Mouse (Mus musculus) left cerebral cortex, postnatal 14 days (tissue): ENCODE measurements around the gene Esrrg. TPM values are rescaled to one million over a fixed set of nuclear protein-coding genes. Genes with fewer than 3 reads are reported as not detected.

Experiments used
- DNase-seq, 2 experiments: peaks; one replicate each; pipeline ENCODE4 v3.0.0; 2021 to 2022; ENCODE audit warnings: low spot score in 2 of 2, mixed read lengths in 1 of 2
- intact Hi-C: fragments of 180-260 bp; cut with DNase I; formaldehyde crosslinking; loops from one replicate; pipeline ENCODE4 v1.15.1; 2025
- total RNA-seq, 2 experiments: library from RNA; stranded (reverse); gene quantifications; 2 replicates each; pipeline ENCODE4 v1.2.3; 2021

Gene Esrrg
- total RNA-seq, 2 experiments from 2014 or later: 21.6 to 25.1 TPM

- intact Hi-C loops: no loop called here
- no peak for DNase-seq
These were observed 264.2 kb downstream of the Esrrg start for GRCm38 (mm10) chr1:187872744-187873143.

GRCm38 (mm10) chr1:187873770-187874169, 265.2 kb downstream of the Esrrg start:
- intact Hi-C loops: no loop called here
- no peak for DNase-seq

GRCm38 (mm10) chr1:187887270-187887669, 278.7 kb downstream of the Esrrg start:
- intact Hi-C loops: no loop called here
- no peak for DNase-seq

- no peak for DNase-seq
- intact Hi-C loops: no loop called here
These were observed 279.6 kb downstream of the Esrrg start for GRCm38 (mm10) chr1:187888142-187888541.

- DNase-seq: no peak
- intact Hi-C loops: no loop called here
These were observed 280.5 kb downstream of the Esrrg start for GRCm38 (mm10) chr1:187889096-187889495.

- no peak for DNase-seq
- intact Hi-C loops: no loop called here
These were observed 282.7 kb downstream of the Esrrg start for GRCm38 (mm10) chr1:187891262-187891661.

- no peak for DNase-seq
- intact Hi-C loops: no loop called here
These were observed 286.9 kb downstream of the Esrrg start for GRCm38 (mm10) chr1:187895459-187895858.

- intact Hi-C loops: no loop called here
- no peak for DNase-seq
These were observed 287.7 kb downstream of the Esrrg start for GRCm38 (mm10) chr1:187896291-187896690.

GRCm38 (mm10) chr1:187896910-187897309, 288.3 kb downstream of the Esrrg start:
- no peak for DNase-seq
- intact Hi-C loops: no loop called here

GRCm38 (mm10) chr1:187899541-187899940, 290.9 kb downstream of the Esrrg start:
- intact Hi-C loops: no loop called here
- no peak for DNase-seq

- DNase-seq: no peak
- intact Hi-C loops: no loop called here
These were observed 292.2 kb downstream of the Esrrg start for GRCm38 (mm10) chr1:187900756-187901155.

- no peak for DNase-seq
- intact Hi-C loops: no loop called here
These were observed 293.6 kb downstream of the Esrrg start for GRCm38 (mm10) chr1:187902176-187902575.

GRCm38 (mm10) chr1:187904731-187905130, 296.1 kb downstream of the Esrrg start:
- intact Hi-C loops: no loop called here

GRCm38 (mm10) chr1:187907407-187907806, 298.8 kb downstream of the Esrrg start:
- intact Hi-C loops: no loop called here
- no peak for DNase-seq

More at GRCm38 (mm10) chr1:187904731-187905130, 296.1 kb downstream of the Esrrg start:
- DNase-seq: no peak

GRCm38 (mm10) chr1:187907871-187908270, 299.3 kb downstream of the Esrrg start:
- DNase-seq: no peak
- intact Hi-C loops: no loop called here

GRCm38 (mm10) chr1:187910718-187911117, 302.1 kb downstream of the Esrrg start:
- intact Hi-C loops: no loop called here
- peak; percentile 24 to 35 for DNase-seq

- intact Hi-C loops: no loop called here
- no peak for DNase-seq
These were observed 302.6 kb downstream of the Esrrg start for GRCm38 (mm10) chr1:187911201-187911600.

- no peak for DNase-seq
- intact Hi-C loops: no loop called here
These were observed 309.7 kb downstream of the Esrrg start for GRCm38 (mm10) chr1:187918303-187918702.

- DNase-seq: no peak
- intact Hi-C loops: no loop called here
These were observed 310.3 kb downstream of the Esrrg start for GRCm38 (mm10) chr1:187918939-187919338.

- intact Hi-C loops: no loop called here
- DNase-seq: no peak
These were observed 311.7 kb downstream of the Esrrg start for GRCm38 (mm10) chr1:187920156-187920777.

GRCm38 (mm10) chr1:187931146-187931545, 322.6 kb downstream of the Esrrg start:
- intact Hi-C loops: no loop called here
- DNase-seq: no peak

GRCm38 (mm10) chr1:187938652-187939051, 330.1 kb downstream of the Esrrg start:
- no peak for DNase-seq
- intact Hi-C loops: no loop called here
